Mouse (Mus musculus): ENCODE data around the gene Wdfy4.

Wdfy4 gene

GRCm38 (mm10) chr14:33185068-33185800 lies at the start of gene Wdfy4:
TSS of gene Wdfy4 (minus strand) at chr14:33185508.
- no peak for DNase-seq

DNA sequence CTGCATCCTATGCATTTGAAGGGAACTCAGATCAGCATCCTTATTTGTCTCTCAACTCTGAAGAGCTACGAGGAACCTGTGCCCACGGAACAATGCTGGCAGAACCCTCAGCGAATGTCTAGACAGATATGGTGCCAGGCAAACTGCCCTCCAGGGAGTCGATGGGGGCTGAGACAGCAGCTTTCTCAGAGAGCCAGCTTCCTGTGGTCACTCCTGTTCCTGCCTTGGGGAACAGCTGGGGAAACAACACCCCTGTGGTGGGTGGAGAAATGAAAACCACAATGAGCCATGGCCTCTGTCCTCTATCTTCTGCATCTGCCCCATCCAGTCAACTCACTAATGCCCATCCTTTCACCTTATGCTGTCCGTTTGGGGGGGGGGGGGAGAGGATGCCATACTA lies 46.7 kb upstream of the Wdfy4 start:
- no peak for DNase-seq

GRCm38 (mm10) chr14:33231311-33231710 lies 46.0 kb upstream of the Wdfy4 start:
- no peak for DNase-seq

GRCm38 (mm10) chr14:33230672-33231071 lies 45.4 kb upstream of the Wdfy4 start:
- DNase-seq = no peak

DNA sequence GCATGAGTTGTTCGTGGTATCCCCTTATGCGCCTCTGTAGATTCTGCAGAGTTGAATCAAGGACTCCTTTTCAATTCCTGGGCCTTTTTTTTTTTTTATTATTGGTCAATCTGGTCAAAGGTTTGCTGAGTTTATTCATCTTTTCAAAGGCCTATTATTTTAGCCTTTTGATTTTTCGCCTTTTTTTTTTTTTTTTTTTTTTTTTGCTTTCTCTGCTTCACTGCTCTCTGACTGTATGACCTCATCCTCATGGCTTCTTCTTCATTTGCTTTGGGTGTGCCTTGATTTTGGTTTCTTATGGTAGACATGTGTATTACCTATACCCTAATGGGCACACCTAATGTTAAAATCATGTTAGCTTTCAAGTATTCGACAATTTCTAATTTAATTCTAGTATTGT lies 39.9 kb upstream of the Wdfy4 start:
- no peak for DNase-seq

DNA sequence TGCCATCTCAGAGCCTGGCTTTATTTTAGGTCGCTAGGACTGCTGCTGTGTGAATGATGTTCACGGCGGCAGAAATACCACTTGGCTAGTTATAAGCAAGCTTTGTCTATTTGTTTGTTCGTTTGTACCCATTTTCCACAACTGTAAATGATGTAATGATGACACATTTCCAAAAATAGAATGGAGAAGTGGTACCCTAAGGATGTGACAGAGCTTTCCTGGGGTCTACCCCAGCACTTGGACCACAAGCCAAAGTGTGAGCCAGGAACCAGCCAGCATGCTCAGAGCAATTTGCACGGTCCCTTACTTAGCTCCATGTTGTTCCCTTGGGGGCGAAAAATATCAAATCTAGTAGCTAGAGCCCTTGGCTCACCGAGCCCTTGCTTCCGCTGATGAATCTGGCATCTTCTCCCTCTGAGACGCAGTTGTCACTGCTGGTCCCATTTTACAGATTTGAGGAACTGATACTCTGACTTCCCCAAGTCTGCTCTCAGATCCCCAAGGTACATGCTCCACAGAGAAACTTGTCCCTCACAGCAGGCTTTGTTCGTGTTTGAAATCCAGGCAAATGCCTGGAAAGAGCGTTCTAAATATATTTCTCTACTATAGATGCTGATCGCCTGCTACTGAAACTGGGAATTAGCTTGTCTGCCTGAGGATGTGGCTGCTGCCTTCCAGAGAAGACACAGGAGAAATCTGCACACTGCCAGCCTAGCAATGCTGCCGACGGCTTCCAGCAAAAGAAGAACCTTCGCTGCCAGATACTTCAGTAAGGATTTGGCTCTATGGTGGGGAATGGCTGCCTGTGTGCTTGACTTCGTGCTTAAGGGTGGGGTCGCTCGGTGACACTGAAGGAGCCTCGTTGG lies 31.3 kb upstream of the Wdfy4 start:
- no peak for DNase-seq

DNA sequence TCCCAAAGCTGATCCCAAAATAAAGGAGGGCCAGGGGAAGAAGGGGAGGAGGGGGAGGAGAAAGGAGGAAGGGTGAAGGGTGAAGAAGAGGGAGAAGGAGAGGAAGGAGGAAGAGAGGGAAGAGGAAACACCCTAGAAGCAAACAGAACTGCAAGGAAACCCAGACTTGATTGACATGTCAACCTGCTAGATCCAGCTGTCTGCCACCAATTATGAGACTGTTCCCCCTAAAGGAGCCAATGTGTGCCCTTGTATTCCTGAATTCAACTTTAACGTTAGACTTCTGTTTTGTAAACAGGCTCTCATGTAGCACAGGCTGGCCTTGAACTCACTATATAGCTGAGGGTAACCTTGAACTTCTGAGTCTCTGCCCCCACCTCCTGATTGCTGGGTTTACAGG lies 29.9 kb upstream of the Wdfy4 start:
- no peak for DNase-seq

- no peak for DNase-seq
Measured at GRCm38 (mm10) chr14:33214767-33215128, 29.4 kb upstream of the Wdfy4 start.

DNA sequence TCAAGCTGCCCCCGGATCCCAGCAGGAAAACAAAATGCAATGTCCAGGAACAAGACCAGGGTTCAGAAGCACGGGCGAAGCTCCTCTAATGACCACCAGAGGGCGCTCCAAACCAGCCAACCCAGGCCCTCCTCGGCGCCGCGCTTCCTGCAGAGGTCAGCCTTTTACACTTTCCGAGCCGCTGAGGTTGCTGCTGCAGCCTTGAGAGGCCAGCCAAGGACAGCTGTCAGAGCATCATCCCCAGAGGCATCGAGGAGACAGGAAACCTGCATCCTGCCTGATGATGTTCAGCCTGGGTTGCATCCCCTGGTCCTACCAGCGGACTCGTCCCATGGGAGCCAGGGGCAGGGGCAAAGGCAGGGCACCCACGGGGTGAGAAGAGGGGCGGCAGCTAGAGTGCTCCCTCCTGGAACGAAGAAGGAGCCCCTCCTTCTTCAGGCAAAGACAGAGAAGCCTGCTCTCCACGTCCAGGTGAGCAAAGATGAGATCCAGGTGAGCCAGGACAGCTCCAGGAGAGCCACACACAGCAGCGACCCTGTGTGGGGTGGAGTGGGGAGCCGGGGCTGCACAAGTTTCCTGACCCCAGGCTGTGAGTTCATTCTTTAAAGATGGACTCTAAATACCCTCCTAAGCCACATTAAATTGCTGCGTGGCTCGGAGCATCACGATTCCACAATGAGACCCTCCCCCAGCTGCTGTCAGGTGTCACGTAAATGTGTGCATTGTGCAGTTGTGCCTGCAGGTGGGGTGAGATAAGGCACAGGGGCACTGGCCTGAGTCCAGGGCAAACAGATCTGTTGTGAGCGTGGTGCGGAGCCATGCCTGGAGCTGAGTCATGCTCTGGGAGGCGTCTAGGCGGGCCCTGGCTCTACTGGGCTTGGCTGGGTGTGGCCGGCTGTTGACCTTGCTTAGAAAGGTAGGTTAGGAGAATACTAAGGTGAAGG lies 28.8 kb upstream of the Wdfy4 start, which contains the start of gene Arhgap22:
TSS of gene Arhgap22 (plus strand) at position 204 of the 944 bp plus-strand sequence.
- DNase-seq = peak; percentile 84 to 89

GRCm38 (mm10) chr14:33212958-33213309 lies 27.6 kb upstream of the Wdfy4 start:
- no peak for DNase-seq

DNA sequence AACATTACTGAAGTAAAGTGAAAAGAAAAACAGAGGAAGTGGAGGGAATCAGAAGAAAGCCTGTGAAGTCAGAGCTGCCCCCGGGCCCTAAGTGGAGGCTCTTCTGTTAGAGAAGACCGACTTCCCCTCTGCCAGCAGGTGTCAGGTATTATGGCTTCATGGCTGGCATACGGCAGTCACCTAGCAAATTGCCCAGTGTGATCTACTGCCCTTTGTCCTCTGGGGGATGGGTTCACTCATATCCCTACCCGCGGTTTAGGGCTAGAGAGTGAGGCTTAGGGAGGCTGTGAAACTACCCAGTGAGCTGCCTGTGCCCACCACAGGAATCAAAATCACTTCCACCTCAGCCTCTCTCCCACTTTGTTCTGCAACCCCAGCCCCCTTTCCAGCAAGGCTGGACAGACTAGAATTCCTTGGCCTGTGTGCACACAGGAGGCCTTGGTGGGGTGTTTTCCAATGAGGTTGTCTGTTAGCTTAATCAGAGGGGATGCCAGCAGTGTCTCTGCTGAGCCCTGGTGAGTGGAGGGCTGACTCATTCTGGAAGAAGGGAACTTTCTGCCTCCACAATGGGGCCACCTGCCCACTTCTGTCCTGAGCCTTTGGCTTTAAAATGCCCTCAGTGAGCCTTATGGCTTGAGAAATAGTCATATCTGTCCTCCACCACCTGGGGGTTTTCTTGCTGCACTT lies 27.1 kb upstream of the Wdfy4 start:
- no peak for DNase-seq

DNA sequence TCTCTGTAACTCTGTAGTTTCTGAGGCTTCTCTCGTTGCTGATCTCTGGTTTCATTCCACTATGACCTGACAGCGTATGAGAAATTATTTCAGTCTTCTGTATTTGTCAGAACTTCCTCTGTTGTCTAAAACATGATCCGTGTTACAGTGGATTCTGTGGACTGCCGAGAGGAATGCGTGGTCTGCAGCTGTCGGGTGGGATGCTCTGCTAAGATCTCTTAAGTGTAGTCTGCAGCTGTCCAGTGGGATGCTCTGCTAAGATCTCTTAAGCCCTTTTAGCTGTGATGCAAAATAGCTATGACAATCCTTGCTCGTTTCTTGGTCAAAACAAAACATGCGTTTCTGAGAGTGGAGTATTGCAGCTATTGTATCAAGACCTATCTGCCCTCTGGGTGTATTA lies 25.5 kb upstream of the Wdfy4 start:
- no peak for DNase-seq

GRCm38 (mm10) chr14:33208331-33208730 lies 23.0 kb upstream of the Wdfy4 start:
- DNase-seq = no peak

- peak in 1 of 2 experiments; percentile 41 for DNase-seq
Measured at GRCm38 (mm10) chr14:33207011-33207410, 21.7 kb upstream of the Wdfy4 start.

GRCm38 (mm10) chr14:33205280-33205965 lies 20.1 kb upstream of the Wdfy4 start:
- peak; percentile 14 to 26 for DNase-seq

DNA sequence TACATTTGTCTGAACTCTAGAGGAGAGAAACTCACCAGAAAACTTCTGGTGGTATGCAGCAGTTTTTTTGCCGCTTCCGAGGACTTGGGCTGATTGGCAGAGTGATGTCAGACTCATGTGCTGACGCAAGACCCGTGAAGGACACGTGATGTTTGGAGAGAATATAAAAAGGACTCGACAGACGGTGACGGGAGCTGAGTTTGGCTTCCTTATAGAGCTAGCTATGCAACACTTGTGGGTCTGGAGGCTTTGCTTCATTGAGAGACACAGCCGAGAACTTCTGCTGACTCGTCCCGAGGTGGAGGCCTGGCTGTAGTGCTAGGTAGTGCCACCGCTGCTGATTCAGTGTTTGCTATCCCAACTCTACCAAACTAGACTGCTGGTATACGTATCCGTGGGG lies 18.5 kb upstream of the Wdfy4 start:
- DNase-seq = no peak

DNA sequence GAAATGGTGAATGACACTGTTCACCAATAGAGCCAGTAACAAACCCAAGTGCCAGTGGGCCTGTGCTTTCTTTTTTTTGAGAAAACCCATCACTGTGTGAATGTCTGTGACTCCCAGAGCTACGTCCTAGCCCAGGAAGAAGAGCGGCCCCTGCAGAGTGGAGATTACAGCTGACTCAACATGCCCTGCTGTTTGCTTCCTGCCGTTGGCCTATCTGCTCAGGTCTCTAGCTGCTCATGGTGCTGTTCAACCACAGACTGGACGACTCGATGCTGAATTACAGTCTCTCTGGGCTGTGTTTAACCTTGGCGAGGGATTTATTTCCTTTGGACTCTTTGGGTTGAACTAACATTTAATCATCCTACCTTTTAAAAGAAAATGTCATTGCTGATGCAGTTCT lies 17.6 kb upstream of the Wdfy4 start:
- DNase-seq = no peak

- no peak for DNase-seq
Measured at GRCm38 (mm10) chr14:33202161-33202560, 16.9 kb upstream of the Wdfy4 start.

- DNase-seq = no peak
Measured at GRCm38 (mm10) chr14:33194241-33194640, 8.9 kb upstream of the Wdfy4 start.

DNA sequence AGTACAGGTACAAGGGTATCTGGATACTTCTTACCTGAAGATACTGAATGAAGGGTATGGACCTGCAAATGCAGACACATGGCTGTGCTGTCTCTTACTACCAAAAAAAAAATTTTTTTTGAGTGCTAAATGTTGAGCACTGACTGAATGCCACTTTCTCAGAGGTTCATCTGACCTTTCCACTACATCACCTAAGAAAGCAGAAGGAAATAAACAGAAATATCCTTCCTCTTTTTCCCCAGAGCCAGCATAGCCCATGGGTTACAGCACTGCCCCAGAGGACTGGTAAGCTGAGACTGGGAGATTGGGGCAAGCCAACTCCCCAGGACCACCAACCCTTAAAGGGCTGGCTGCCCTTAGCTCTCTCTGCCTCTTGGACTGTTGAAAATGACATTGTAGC lies 8.5 kb upstream of the Wdfy4 start:
- no peak for DNase-seq

DNA sequence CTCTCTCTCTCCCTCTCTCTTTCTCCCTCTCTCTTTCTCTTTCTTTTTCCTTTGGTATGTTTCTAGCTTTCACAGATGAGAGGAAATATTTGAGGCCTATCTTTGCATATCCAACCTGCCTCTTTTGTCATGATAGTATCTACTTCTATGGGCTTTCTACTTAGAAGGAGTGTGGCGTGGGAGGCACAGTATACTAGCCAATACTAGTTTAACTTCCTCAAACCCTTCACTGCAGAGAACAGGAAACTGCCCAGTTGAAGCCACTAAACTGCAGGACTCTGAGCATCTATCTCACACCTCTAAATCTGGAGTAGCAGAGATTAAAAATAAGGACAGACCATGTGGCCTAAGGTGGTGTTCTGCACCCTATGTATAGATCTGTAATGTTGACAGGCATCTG lies 5.3 kb upstream of the Wdfy4 start:
- no peak for DNase-seq

Measured in cerebellum, postnatal 25 days (tissue).